Mouse (Mus musculus) limb, embryonic 14.5 days (tissue): ENCODE data around the gene Sap18b. TPM values are rescaled to one million over a fixed set of nuclear protein-coding genes. Genes with fewer than 3 reads are reported as not detected.

Source experiments
- ATAC-seq: fragments of 200-750 bp; cut with Nextera tagmentation; 2 replicates; pipeline ENCODE4 v1.8.0; 2017; ENCODE audit warnings: low read depth, moderate number of reproducible peaks, moderate TSS enrichment; ENCODE audit not compliant: low FRiP score
- DNase-seq: peaks from one replicate; pipeline ENCODE4 v3.0.0-alpha.2; 2015; ENCODE audit warnings: low spot score
- H3K27ac ChIP-seq: fragments of 300-500 bp; sonication (generic); replicated peaks from 2 replicates; pipeline ENCODE4 v1.5.1; 2014; ENCODE audit warnings: low read depth, mild to moderate bottlenecking, low read length, moderate library complexity, mixed read lengths
- H3K27me3 ChIP-seq: fragments of 300-500 bp; sonication (generic); 2 replicates; pipeline ENCODE4 v1.6.1; 2014; ENCODE audit warnings: low read length, mixed read lengths; ENCODE audit not compliant: control insufficient read depth, insufficient read depth
- H3K36me3 ChIP-seq: fragments of 300-500 bp; sonication (generic); 2 replicates; pipeline ENCODE4 v1.6.1; 2014; ENCODE audit warnings: mild to moderate bottlenecking, low read length, moderate library complexity, mixed read lengths; ENCODE audit not compliant: control insufficient read depth, insufficient read depth
- H3K4me1 ChIP-seq: fragments of 300-500 bp; sonication (generic); 2 replicates; pipeline ENCODE4 v1.6.1; 2014; ENCODE audit warnings: antibody characterized with exemption, low read length, mixed read lengths; ENCODE audit not compliant: control insufficient read depth, insufficient read depth
- H3K4me2 ChIP-seq: fragments of 300-500 bp; sonication (generic); replicated peaks from 2 replicates; pipeline ENCODE4 v1.6.1; 2014; ENCODE audit warnings: low read depth, mild to moderate bottlenecking, low read length, moderate library complexity; ENCODE audit not compliant: severe bottlenecking
- H3K4me3 ChIP-seq: fragments of 300-500 bp; sonication (generic); replicated peaks from 2 replicates; pipeline ENCODE4 v1.5.1; 2014; ENCODE audit warnings: low read length
- H3K9ac ChIP-seq: fragments of 300-500 bp; sonication (generic); 2 replicates; pipeline ENCODE4 v1.6.1; 2014; ENCODE audit warnings: mild to moderate bottlenecking, low read depth, low read length, moderate library complexity; ENCODE audit not compliant: severe bottlenecking
- H3K9me3 ChIP-seq: fragments of 300-500 bp; sonication (generic); 2 replicates; pipeline ENCODE4 v1.6.1; 2016; ENCODE audit warnings: low read length; ENCODE audit not compliant: control insufficient read depth
- POLR2A ChIP-seq: fragments of 200-500 bp; IDR thresholded peaks from 2 replicates; pipeline ENCODE4 v1.8.0; 2012; ENCODE audit warnings: inconsistent platforms, mild to moderate bottlenecking, moderate library complexity, borderline replicate concordance; ENCODE audit not compliant: insufficient read depth, insufficient read length; ENCODE audit errors: extremely low read depth
- WGBS: fragments of 180-500 bp; shearing (Covaris S2); extraction: QIAGEN DNeasy Blood & Tissue Kit; methylation state at CpG from one replicate; pipeline ENCODE4 v1.1.7; 2014; 5-methylcytosine and 5-hydroxymethylcytosine counted together
- polyA plus RNA-seq, 2 experiments: library from polyadenylated mRNA; depleted of rRNA in 1 of 2; stranded (reverse) in 1 of 2; unstranded in 1 of 2; fragments of >200 nt; fragmentation: Nextera tagmentation in 1 of 2; extraction: Ambion mirVana in 1 of 2; gene quantifications; 2 replicates each; pipeline versions ENCODE4 v1.2.1 to v1.2.3; 2012 to 2014

Sap18b gene
- polyA plus RNA-seq, 2 experiments = 138 to 327 TPM

DNA sequence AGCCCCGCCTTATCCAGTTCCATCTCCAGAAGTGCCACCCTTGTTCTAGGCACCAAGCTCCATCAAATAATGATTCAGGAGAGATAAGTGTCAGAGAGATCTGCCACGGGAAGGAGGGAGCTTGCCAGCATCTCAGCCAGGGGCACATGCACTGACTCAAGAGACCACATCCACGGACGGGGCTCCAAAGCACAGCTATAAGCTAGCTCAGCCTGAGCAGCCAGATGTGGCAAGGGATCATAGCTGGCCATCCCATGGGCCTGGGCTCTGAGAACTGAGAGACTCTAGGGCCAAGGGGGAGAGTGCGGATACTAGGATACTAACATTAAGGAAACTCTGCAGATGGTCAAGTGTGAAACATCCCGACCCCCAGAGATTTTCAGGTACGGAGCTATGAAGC, 19.9 kb downstream of the Sap18b start:
- Histone ChIP-seq H3K4me1 (no peaks in the 10 kb centered on the region), H3K9ac (no peak overlapping the region), H3K4me3 (no peak overlapping the region), H3K36me3 (peaks cover 55% of the 10 kb centered on the region), H3K27me3 (no peaks in the 10 kb centered on the region), H3K27ac (no peak overlapping the region), H3K9me3 (no peaks in the 10 kb centered on the region), H3K4me2 (no peak overlapping the region)
- no peak for TF ChIP-seq POLR2A
- DNase-seq (no peak), ATAC-seq (no peak)
- 93% methylated on average over 7 of the region's 7 CpGs for WGBS

GRCm38 (mm10) chr8:95848061-95848551, 23.0 kb downstream of the Sap18b start:
- Histone ChIP-seq H3K27me3 (no peaks in the 10 kb centered on the region), H3K9ac (no peak overlapping the region), H3K4me2 (no peak overlapping the region), H3K4me1 (peaks cover 7% of the 10 kb centered on the region; the same call in 1 of the 2 replicates), H3K36me3 (peaks cover 38% of the 10 kb centered on the region), H3K4me3 (no peak overlapping the region), H3K9me3 (no peaks in the 10 kb centered on the region), H3K27ac (no peak overlapping the region)
- DNase-seq = no peak
- no peak for ATAC-seq
- TF ChIP-seq POLR2A = no peak
- 78% methylated on average over 24 of the region's 24 CpGs for WGBS

- H3K4me2 ChIP-seq = no peak overlapping the region
- ATAC-seq (no peak), DNase-seq (no peak)
- no peaks in the 10 kb centered on the region for H3K9me3 ChIP-seq
- TF ChIP-seq POLR2A = no peak
- peaks cover 7% of the 10 kb centered on the region; the same call in 1 of the 2 replicates for H3K4me1 ChIP-seq
- H3K4me3 ChIP-seq = no peak overlapping the region
- no peak overlapping the region for H3K27ac ChIP-seq
- H3K27me3 ChIP-seq = no peaks in the 10 kb centered on the region
- peaks cover 30% of the 10 kb centered on the region for H3K36me3 ChIP-seq
- H3K9ac ChIP-seq = no peak overlapping the region
- 88% methylated on average over 19 of the region's 19 CpGs for WGBS
Measured at GRCm38 (mm10) chr8:95848734-95849464, 23.8 kb downstream of the Sap18b start.

DNA sequence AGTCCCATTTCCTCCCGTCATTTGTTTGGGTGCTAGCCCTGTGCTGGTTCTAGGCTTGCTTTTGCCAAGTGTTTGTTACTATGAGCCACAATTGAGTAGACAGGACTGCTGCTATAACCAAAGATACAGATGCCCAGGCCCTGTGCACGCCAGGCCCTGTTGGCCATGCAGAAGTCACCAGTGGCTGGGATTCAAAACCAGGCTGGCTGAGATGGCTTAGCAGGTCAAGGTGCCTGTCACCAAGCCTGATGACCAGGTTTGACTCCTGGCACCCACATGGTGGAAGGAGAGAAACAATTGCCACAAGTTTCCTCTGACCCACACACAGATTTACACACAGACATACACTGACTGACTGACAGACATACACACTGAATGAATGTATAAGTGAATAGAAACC, 25.2 kb downstream of the Sap18b start:
- H3K4me3 ChIP-seq = no peak overlapping the region
- no peaks in the 10 kb centered on the region for H3K27me3 ChIP-seq
- H3K27ac ChIP-seq = no peak overlapping the region
- H3K4me2 ChIP-seq = no peak overlapping the region
- ATAC-seq = no peak
- DNase-seq = no peak
- H3K36me3 ChIP-seq = peaks cover 19% of the 10 kb centered on the region
- no peaks in the 10 kb centered on the region for H3K9me3 ChIP-seq
- WGBS = 88% methylated on average over 2 of the region's 2 CpGs
- H3K4me1 ChIP-seq = peaks cover 7% of the 10 kb centered on the region; the same call in 1 of the 2 replicates
- no peak for TF ChIP-seq POLR2A
- H3K9ac ChIP-seq = no peak overlapping the region

DNA sequence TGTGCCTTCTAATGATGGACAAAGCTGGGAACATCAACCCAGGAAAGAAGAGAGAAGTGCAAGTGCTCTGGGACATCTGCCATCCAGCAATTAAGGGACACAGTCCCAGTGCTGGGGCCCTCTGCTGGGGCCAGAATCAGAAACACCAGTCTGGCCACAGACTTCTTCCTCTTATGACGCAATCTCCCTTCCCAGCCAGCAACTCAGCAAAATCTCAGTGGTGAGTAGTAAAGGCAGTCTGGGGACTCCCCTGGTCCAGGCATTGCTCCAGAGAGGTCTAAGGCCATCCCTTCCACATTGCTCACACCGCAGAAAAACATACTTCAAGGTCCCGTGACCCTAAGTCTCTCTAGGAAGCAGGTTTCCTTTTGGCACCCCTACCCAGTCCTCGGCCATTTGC, 27.1 kb downstream of the Sap18b start:
- Histone ChIP-seq H3K9me3 (no peaks in the 10 kb centered on the region), H3K36me3 (peaks cover 9% of the 10 kb centered on the region), H3K4me3 (peak overlapping the region; percentile 64), H3K4me2 (peak overlapping the region; percentile 67), H3K27me3 (no peaks in the 10 kb centered on the region), H3K27ac (no peak overlapping the region), H3K4me1 (peaks cover 7% of the 10 kb centered on the region; the same call in 1 of the 2 replicates), H3K9ac (peak overlapping the region; percentile 74)
- WGBS = 60% methylated on average over 4 of the region's 4 CpGs
- DNase-seq = no peak
- ATAC-seq = no peak
- no peak for TF ChIP-seq POLR2A
